Mouse (Mus musculus) forelimb bud, embryonic 11.5 days (tissue): Measurements from ENCODE around the gene Gpat3.

Source experiments
- DNase-seq: peaks from one replicate; pipeline ENCODE4 v3.0.0-alpha.2; 2012; ENCODE audit warnings: low read depth, low spot score

Gpat3 gene

GRCm38 (mm10) chr5:100860417-100861053, 15.0 kb downstream of the Gpat3 start:
- DNase-seq, result no peak

GRCm38 (mm10) chr5:100861140-100861539, 15.6 kb downstream of the Gpat3 start:
- no peak for DNase-seq

DNA sequence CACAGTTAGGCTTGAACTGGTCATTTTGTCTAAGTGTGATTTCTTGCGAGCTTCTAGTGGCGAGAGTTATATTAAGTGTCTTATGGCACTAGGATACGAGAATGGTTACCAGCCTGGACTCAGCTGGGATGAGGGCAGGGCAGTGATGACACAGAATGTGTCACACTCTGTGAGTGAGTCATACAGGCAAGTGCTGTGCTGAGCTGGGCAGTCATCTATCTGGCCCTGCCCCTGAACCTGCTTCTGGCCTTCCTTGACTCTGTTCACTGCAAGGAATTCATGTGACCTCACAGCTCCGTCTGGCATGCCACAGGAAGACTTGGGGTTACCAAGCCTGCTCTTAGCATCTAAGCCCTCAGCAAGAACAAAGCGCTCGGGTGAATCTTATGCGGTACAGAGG, 16.3 kb downstream of the Gpat3 start:
- no peak for DNase-seq

DNA sequence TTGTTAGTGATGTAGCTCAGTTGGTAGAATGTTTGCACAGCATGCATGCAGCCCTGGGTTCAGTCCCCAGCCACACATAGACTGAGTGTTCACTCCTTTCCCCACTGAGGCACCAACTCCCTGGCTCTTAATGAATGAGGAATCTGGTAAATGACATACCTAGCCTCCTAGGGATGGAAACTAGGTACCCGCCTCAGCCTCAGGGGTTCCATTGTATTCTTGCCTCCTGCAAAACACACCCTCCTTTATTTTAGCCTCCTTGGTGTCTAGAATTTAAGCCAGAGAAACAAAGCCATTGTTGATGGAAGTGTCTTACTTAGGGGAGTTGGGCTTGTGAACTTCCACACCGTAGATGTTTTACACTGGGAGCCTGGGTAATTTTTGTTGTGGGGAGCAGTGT, 17.6 kb downstream of the Gpat3 start:
- DNase-seq, result no peak

DNA sequence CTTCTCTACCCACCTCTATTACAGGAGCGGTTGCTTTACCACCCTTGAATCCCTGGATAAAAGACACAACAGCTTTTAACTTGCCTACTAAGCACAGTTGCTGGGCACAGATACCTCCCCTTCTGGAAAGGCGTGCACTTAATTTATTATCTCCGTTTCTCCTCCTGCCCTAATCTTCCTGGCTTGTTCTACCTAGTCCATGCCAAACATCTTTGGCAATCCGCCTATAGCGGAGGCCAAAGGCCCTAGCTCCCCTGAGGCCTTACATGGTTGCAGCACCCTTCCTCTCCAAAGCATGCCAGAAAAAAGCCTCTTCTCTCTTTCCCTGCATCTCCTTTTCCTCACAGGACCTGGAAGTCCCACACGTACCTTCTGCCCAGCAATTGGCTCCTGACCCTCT, 18.9 kb downstream of the Gpat3 start:
- DNase-seq, result no peak

- no peak for DNase-seq
Observed at GRCm38 (mm10) chr5:100866183-100866582, 20.7 kb downstream of the Gpat3 start.

GRCm38 (mm10) chr5:100869197-100869895, 23.8 kb downstream of the Gpat3 start:
- DNase-seq, result no peak

- no peak for DNase-seq
Observed at GRCm38 (mm10) chr5:100871987-100872386, 26.5 kb downstream of the Gpat3 start.

DNA sequence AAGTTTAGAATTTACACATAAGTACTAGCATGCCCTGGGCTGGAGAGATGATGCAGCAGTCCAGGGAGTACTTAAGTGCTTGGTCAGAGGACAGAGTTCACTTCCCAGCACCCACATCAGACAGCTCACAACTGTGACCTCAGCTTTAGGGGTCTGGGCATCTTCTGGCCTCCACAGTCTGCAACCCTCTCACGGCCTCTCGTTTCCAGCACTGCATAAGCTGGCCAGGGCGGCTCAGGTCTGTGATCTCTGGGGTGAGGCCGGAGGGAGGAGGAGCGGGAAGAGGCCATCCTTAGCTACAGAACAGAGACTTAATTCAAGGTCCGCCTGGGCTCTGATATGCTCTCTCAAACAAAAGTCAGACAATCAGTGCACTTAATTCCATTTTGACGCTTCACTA, 29.2 kb downstream of the Gpat3 start:
- DNase-seq, result no peak

- no peak for DNase-seq
Observed at GRCm38 (mm10) chr5:100875180-100875579, 29.7 kb downstream of the Gpat3 start.

DNA sequence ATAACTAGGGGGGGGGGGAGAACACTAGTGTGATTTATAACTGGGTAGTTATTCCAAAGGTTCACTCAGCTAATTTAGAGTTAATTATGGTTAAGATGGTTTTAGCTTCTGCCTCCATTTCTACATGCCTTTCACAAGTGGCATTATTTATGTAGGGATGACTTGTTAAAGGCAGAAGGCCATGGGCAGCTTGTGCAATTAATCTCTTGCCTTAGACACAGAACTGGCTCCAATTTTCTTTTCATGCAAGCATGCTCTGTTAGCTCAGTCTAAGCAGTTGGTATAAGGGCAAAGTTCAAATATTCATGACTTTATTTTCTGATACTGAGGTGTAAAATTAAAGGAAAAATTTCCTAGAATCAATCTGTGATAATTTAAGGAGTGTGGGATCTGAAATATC, 31.5 kb downstream of the Gpat3 start:
- DNase-seq, result no peak

- no peak for DNase-seq
Observed at GRCm38 (mm10) chr5:100885216-100885615, 39.7 kb downstream of the Gpat3 start.

DNA sequence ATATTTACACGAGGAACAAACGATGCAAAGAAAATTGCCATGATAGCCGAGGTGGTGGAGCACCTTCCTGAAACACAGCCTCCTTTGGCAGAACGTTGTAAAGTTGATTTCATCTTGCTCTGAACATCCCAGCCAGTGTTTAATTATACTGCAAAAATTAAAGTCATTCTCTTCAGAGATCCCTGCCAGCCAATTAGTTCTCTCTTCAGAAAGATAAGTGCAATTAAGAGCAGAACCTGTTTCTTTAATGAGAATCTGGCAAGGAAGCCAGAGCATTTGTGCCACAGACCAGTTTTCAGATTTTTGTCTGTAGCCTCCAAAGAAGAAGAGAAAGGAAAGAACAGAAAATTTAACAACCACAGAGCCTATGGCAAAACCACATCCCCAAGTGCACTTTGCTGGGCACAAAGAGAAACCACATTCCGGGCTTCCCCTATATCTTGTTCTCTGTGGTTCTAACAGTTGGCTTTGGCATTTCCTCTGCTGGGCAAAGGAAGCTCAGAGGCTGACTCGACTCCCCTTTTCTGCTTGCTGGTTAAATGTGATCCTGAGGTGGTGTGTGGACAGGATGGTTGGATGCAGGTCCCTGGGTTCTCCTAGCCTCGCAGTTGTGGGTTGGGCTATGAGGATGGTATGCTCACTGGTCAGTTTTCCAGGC, 40.9 kb downstream of the Gpat3 start:
- DNase-seq, result no peak

DNA sequence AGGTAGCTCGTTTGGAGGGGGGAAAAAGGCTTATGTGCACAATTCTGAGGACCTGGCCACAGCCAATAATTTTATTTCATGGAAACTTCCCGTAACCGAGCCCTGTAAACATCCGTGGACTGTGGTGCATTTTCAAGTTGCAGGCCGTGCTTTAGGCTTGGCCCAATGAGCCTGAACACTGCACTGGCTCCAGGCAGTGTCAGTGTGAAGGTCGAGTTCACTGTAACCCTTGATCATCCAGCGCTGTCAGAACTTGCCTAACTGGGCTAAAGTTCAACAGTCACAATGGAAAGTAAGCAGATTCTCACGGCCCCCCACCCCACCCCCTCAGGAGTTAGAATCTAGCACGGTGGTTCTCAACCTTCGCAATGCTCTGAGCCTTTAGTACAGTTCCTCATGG, 50.7 kb downstream of the Gpat3 start:
- no peak for DNase-seq

DNA sequence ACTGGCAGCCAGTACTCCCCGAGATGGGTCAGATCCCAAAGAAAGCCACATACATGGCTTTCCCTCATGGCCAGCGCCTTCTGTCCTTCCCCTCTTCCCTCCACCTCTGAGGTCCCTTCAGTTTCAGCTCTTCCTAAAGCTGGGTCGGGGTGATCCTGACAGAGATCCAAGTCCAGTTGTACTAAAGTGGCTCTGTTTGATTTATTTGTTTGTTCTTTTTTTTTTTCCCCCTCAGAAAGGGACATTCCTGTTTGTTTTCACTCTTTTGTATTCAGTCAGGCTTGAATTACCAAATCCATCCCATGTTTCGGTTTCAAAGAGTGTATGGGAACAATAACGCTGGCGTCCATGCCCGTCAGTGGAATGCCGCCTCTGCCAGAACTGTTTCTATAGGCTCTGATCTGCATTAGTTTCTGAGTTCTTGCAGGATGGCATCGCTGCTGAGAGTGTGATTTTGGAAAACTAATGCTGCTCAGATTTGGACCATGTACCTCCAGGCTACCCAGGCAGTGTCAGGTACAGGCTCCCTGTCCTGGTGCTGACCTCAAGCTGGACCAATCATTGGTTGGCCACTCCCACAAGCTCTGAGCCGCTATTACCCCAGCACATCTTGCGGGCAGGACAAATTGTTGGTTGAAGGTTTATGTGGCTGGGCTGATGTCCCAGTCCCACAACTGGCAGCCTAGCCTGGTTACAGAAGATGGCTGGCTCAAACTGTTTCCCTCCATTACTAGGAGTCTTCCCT, 54.4 kb downstream of the Gpat3 start:
- no peak for DNase-seq

DNA sequence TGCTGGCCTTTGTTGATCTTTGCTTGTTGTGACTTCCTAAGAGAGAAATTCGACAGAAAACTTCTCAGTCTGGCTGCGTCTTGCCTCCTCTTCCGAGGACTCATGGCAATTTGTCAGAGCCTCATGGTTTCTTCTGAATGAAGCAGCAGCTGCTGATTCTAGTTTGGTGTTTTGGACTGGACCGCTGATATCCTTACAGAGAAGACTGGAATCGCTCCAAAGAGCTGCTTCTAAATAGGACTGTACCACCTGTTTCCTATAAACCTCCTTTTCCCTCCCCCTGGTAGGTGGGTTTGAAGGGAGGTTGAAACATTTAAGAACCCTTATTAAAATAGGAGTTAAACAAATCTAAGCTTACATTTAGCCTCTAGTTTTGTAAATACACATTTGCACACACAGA, 55.5 kb downstream of the Gpat3 start:
- no peak for DNase-seq

- DNase-seq, result no peak
Observed at GRCm38 (mm10) chr5:100908478-100908877, 63.0 kb downstream of the Gpat3 start.

DNA sequence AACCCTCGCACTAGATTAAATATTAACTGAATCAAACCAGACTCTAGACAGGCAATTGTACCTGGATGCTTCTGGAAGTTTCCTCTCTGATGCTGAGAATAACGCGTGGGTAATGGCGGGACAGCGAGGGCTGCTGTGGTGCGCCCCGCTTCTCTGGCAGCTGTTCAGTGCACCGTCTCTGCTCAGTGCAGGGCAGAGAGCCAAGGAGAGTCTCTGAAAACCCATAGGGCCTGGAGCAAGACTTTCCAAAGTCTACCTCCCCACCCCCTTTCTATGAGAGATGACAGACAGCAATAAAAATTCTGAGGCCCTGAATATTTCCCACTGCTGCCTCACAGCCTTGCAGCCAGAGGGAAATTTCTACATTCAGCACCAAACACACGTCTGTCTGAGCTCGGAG, 63.4 kb downstream of the Gpat3 start:
- DNase-seq, result no peak

- no peak for DNase-seq
Observed at GRCm38 (mm10) chr5:100909691-100910090, 64.2 kb downstream of the Gpat3 start.

DNA sequence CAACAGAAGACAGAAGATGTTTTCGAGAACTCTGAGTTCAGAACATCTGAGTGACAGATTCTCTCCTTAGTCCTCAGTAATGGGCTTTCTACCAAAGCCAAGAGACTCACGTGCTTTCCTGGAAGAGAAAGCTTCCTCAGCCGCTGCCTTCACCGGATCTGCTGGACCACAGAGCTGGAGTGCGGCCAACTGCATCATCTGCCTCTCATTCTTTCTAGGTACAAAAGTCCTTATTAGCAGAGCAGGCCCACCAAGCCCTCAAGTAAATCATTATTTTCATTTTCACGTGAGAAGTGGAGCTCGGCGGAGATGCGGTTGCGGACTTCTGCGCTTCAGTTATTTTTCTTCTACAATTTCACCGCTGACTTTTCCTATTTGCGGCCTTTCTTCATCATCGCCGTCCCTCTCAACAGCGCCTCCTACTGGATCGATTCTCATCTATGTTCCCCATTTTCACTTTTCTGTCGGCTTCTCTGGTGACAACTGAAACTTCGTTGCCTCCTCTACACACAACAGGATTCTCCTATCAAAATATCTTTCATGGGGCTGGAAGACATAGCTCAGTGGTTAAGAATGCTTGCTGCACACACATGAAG, 66.1 kb downstream of the Gpat3 start:
- no peak for DNase-seq

DNA sequence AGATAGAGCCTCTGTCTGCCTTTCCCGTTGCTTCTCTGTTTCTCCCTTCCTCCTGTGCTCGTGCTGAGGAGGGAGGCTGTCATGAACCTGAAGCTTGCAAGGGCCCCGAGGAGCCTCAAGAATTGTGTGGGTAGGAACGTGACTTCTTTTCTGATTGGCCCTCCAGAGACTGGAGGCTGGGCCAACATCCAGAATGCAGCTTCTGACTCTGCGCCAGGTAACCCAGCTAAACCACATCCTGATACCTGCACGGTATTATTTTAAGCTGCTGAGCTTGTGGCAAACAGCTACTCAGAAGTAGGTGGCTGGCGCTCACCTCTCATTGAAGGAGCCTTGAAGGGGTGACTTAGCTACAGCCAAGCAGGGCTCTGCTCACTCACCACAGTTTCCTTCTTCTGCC, 66.9 kb downstream of the Gpat3 start:
- DNase-seq, result no peak

DNA sequence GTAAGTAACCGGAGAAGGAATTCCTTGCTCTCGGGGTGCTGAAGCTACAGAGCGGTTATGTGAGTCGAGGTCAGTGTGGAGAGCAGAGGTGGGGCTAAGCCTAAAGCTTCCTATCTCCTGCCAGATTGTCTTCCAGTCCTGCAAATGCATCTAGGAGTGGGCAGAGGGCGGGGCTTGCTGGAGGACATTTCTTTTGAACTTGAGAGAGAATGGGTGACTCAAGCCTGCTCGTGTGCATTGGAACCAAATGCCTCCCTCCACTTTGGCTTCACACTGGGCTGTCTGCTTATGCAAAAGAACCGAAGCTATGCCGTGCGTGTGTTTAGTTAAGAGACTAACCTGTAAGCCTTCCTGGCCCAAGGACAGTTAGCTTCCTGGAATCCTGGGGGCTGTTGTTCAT, 67.8 kb downstream of the Gpat3 start:
- DNase-seq, result no peak
